22 mouse cellular contexts compared by ENCODE assay signal in the genomic region with DNA sequence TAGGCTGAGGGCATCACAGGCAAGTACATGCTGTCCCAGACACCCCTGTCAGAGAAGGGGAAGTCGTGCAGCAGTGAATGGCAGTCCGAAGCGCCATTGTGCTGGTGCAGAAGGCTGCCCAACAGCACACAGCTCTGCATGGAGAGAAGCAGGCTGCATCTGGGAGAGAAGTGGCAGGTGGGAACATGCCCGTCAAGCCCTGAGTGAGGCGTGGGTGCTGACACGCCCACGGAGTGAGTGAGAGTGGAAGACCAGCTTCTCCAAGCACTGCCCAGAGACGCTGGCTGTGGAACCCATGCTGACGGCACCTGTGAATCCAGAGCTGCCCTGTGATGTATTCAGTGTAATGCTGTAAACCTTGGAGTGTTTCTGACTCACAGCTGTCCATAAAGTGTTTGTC. TPM values are rescaled to one million over a fixed set of nuclear protein-coding genes. Genes with fewer than 3 reads are reported as not detected.
DNase-seq lines count a peak whose midpoint lies in the region; TF ChIP-seq lines count a peak whose summit lies in the region.
"Had no signal": no experiment of that assay in that cellular context is flagged by ENCODE, and none has a peak within 500 bp of the region (broad histone marks: within the 10 kb centered on the region; RNA-seq: fewer than 3 reads in every experiment).

No protein-coding gene starts in this region.

- no peak overlapping the region for H3K4me3 ChIP-seq in layer of hippocampus, adult 2 months
- no peak overlapping the region for H3K4me3 ChIP-seq in myocyte
- H3K4me3 ChIP-seq: embryonic facial prominence, embryonic 15.5 days; erythroblast, embryonic 14.5 days; forebrain, embryonic 10.5 days; gastrocnemius, adult 2 months; heart, embryonic 13.5 days; hindbrain, embryonic 15.5 days had no signal

- TF ChIP-seq CTCF in layer of hippocampus, adult 2 months (conservative IDR thresholded peaks at IDR 0.05): no peak

- peaks cover 87% of the 10 kb centered on the region for H3K36me3 ChIP-seq in myocyte (ENCODE audit: control insufficient read depth, insufficient read depth)

- TF ChIP-seq POLR2A in myocyte (IDR thresholded peaks at IDR 0.05; ENCODE audit: insufficient read length, low read depth): peak; percentile 33

- no peak overlapping the region for H3K4me2 ChIP-seq in myocyte (ENCODE audit: low read depth)
- H3K4me2 ChIP-seq: embryonic facial prominence, embryonic 15.5 days; heart, embryonic 13.5 days; hindbrain, embryonic 15.5 days had no signal

- no peaks in the 10 kb centered on the region for H3K27me3 ChIP-seq in myocyte (ENCODE audit: control insufficient read depth, insufficient read depth, insufficient read length)
- H3K27me3 ChIP-seq: embryonic facial prominence, embryonic 15.5 days; heart, embryonic 13.5 days; hindbrain, embryonic 15.5 days had no signal

- DNase-seq in layer of hippocampus, adult 2 months (ENCODE audit: low spot score in 2 of 2): no peak
- no peak for DNase-seq in layer of hippocampus, postnatal 25 days (ENCODE audit: extremely low spot score in 1 of 2, low spot score in 1 of 2)
- DNase-seq in left cerebral cortex, postnatal 36 days (ENCODE audit: low spot score in 2 of 2): peak; percentile 57 to 66
- no peak for DNase-seq in left cerebral cortex, postnatal 10 days (ENCODE audit: extremely low spot score in 1 of 2, low spot score in 2 of 2)
- peak; percentile 67 to 78 for DNase-seq in right cerebral cortex, adult 2 months (ENCODE audit: low spot score in 2 of 2)
- no peak for DNase-seq in right cerebral cortex, postnatal 4 days
- DNase-seq: adrenal gland, adult 2 months; adrenal gland, postnatal 25 days; cerebellum, adult 2 months; cerebellum, postnatal 10 days; embryo, embryonic 11 days; gastrocnemius, adult 2 months; gastrocnemius, postnatal 25 days; heart, postnatal 36 days had no signal

- H3ac ChIP-seq in myocyte (ENCODE audit: control insufficient read depth, insufficient read length): no peak overlapping the region

- H3K27ac ChIP-seq in layer of hippocampus, adult 2 months: peak overlapping the region; percentile 48; the same call in 1 of the 2 replicates
- H3K27ac ChIP-seq: embryonic facial prominence, embryonic 15.5 days; forebrain, embryonic 10.5 days; gastrocnemius, adult 2 months; heart, embryonic 13.5 days; hindbrain, embryonic 15.5 days had no signal

- peaks cover 5% of the 10 kb centered on the region for H3K79me2 ChIP-seq in myocyte (ENCODE audit: control insufficient read depth, insufficient read depth)

- intact Hi-C loops in left cerebral cortex, postnatal 36 days (cut with DNase I): no loop called here
- intact Hi-C loops in left cerebral cortex, postnatal 10 days (cut with DNase I): no loop called here

TF ChIP-seq in myocyte, 11 proteins besides CTCF, POLR2A, EP300 and RAD21:
- peak; percentile 47 for TF ChIP-seq POLR2AphosphoS2 (IDR thresholded peaks at IDR 0.05; ENCODE audit: insufficient read length, low read depth)
- no peak for TF ChIP-seq TCF3 (IDR thresholded peaks at IDR 0.05; ENCODE audit: insufficient read length, low read depth)
- TF ChIP-seq CEBPB (IDR thresholded peaks at IDR 0.05; ENCODE audit: insufficient read depth, poor library complexity, severe bottlenecking): no peak
- TF ChIP-seq MYOD1 (IDR thresholded peaks at IDR 0.05; ENCODE audit: control insufficient read depth in 1 of 3, insufficient read length in 2 of 3, low read depth in 2 of 3): peak in 1 of 3 experiments; percentile 3
- TF ChIP-seq USF1 (IDR thresholded peaks at IDR 0.05; ENCODE audit: low read depth): no peak
- TF ChIP-seq MYOG (IDR thresholded peaks at IDR 0.05; ENCODE audit: control insufficient read depth in 1 of 3, insufficient read depth in 1 of 3, insufficient read length in 2 of 3, low read depth in 2 of 3): peak in 1 of 3 experiments; percentile 17
- TF ChIP-seq TCF12 (IDR thresholded peaks at IDR 0.05; ENCODE audit: insufficient read depth, poor library complexity, severe bottlenecking): no peak
- TF ChIP-seq MAX (IDR thresholded peaks at IDR 0.05; ENCODE audit: low read depth): no peak
- TF ChIP-seq SRF (IDR thresholded peaks at IDR 0.05; ENCODE audit: control insufficient read depth, insufficient read length, low read depth): no peak
- no peak for TF ChIP-seq E2F4 (IDR thresholded peaks at IDR 0.05; ENCODE audit: insufficient read depth)
- TF ChIP-seq REST (IDR thresholded peaks at IDR 0.05; ENCODE audit: insufficient read depth, insufficient read length): no peak

RNA-seq across cellular contexts. Expression of a gene that starts 18.3 kb away (rescaled TPM):
- total RNA-seq in layer of hippocampus, adult 2 months (2021): 10 to 100 TPM; 14.3 to 18.6 TPM
- 10 to 100 TPM; 14.3 to 18.8 TPM for total RNA-seq in layer of hippocampus, postnatal 25 days (2021)
- 10 to 100 TPM; 16.6 to 16.9 TPM for total RNA-seq in left cerebral cortex, postnatal 36 days (2021)
- 10 to 100 TPM; 17.5 to 20.6 TPM for total RNA-seq in left cerebral cortex, postnatal 10 days (2021)
- 442 TPM for polyA plus RNA-seq in myocyte (2012; fragmentation: generic; extraction: Trizol)
- total RNA-seq: common myeloid progenitor, adult 5-6 weeks; granulocyte monocyte progenitor cell, adult 5-6 weeks had no signal

Comparison
In these comparisons a context has a peak if more than half of its experiments do, and no peak if none do; other contexts are left out.
1. DNase-seq: peak in left cerebral cortex, postnatal 36 days (2 of 2) and right cerebral cortex, adult 2 months (2 of 2); none in layer of hippocampus, adult 2 months (0 of 2), layer of hippocampus, postnatal 25 days (0 of 2), left cerebral cortex, postnatal 10 days (0 of 2) and right cerebral cortex, postnatal 4 days (single experiment).